Mouse (Mus musculus) CD4-positive, CD25-positive, alpha-beta regulatory T cell, adult 9 weeks (primary cell): ENCODE data around the gene Ccdc18. TPM values are rescaled to one million over a fixed set of nuclear protein-coding genes. Genes with fewer than 3 reads are reported as not detected.

Experiments
- polyA plus RNA-seq: library from polyadenylated mRNA; unstranded; fragments of 100-300 nt; shearing (Covaris generic); gene quantifications from one replicate; pipeline ENCODE4 v1.2.1, GENCODE M21; 2017

Ccdc18 gene
- 2.3 TPM for polyA plus RNA-seq

DNA sequence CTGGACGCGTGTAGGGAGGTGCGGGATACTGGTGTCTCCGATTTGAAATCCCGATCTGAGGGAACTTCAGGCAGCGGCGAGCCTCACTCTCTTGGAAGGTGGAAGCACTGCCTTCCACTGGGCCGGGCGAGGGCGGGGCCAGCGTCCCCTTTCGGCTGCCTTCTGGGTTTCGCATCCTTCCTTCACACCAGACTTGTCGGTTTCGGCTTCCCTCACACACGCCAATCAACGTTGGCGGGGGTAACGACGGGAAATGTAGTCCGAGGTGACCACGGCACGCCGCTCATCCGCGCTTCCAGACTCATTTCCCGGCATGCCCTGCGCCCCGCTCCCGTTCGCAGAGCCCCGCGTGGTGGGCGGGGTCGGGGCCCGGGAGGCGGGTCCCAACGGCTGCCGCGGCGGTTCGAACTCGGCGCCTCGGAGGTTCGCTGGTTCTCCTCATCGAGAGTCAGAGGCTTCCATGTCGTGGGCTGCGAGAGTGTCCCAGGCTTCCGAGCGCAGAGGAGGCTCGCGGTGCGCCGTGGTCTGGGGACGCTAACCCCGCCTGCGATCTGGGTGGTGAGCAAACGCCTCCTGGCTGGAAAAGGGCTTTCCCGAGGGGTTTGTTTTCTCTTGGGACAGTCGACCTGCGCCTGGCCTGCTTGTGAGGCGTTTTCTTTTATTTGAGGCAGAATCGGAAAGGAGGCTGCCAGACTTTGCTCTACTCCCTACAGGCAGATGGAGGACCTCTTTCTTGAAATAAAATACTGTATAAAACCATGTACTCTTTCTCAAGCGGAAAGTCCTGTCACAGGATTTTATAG is at the start of gene Ccdc18, which contains the start of gene Tmed5:
TSS of gene Ccdc18 (plus strand) at position 435 of the 803 bp plus-strand sequence.
TSS of gene Tmed5 (minus strand) at position 180 of the 803 bp plus-strand sequence.

GRCm38 (mm10) chr5:108268127-108269062 is 135.7 kb downstream of the Ccdc18 start, which contains the start of gene Dr1:
TSS of gene Dr1 (plus strand) at chr5:108268897.

Other genes with a start within 250 kb of the Ccdc18 start
- gene Rpl5, start 232.4 kb upstream of the Ccdc18 start, polyA plus RNA-seq: 34.0 TPM
- gene Fam69a, start 145.8 kb upstream of the Ccdc18 start, polyA plus RNA-seq: 79.2 TPM
- gene Mtf2, start 67.2 kb upstream of the Ccdc18 start, polyA plus RNA-seq: 111 TPM
- gene Tmed5, start 255 bp upstream of the Ccdc18 start, polyA plus RNA-seq: 90.1 TPM
- gene Dr1, start 136.0 kb downstream of the Ccdc18 start, polyA plus RNA-seq: 23.4 TPM
- gene Pigg, start 179.7 kb downstream of the Ccdc18 start, polyA plus RNA-seq: 7.1 TPM
- gene Gm42517, start 235.0 kb downstream of the Ccdc18 start, polyA plus RNA-seq: not detected